Mouse (Mus musculus) CD4-positive, CD25-positive, alpha-beta regulatory T cell, adult 4 months (primary cell): ENCODE results near the gene Zfp385a. TPM values are rescaled to one million over a fixed set of nuclear protein-coding genes. Genes with fewer than 3 reads are reported as not detected.
A peak's percentile ranks its signal among the peaks of the same experiment; 100 is the strongest.

Experiments
- ATAC-seq: one replicate; pipeline ENCODE4 v1.8.0; 2017
- polyA plus RNA-seq, 2 experiments: library from polyadenylated mRNA; unstranded; fragments of 100-300 nt; shearing (Covaris generic); gene quantifications; one replicate each; pipeline ENCODE4 v1.2.1; 2017

Gene Zfp385a
- polyA plus RNA-seq, 2 experiments from 2014 or later, result not detected

GRCm38 (mm10) chr15:103305792-103306645 lies 33.9 kb downstream of the Zfp385a start:
- no peak for ATAC-seq

- ATAC-seq, result peak; percentile 95
Measured at GRCm38 (mm10) chr15:103305070-103305678, 34.7 kb downstream of the Zfp385a start.

- no peak for ATAC-seq
Measured at GRCm38 (mm10) chr15:103304616-103304969, 35.3 kb downstream of the Zfp385a start.

- ATAC-seq, result no peak
Measured at GRCm38 (mm10) chr15:103303916-103304615, 35.8 kb downstream of the Zfp385a start.

- ATAC-seq, result no peak
Measured at GRCm38 (mm10) chr15:103302341-103303021, 37.4 kb downstream of the Zfp385a start.

- no peak for ATAC-seq
Measured at GRCm38 (mm10) chr15:103301547-103302340, 38.1 kb downstream of the Zfp385a start.

- no peak for ATAC-seq
Measured at GRCm38 (mm10) chr15:103301046-103301445, 38.8 kb downstream of the Zfp385a start.

GRCm38 (mm10) chr15:103300560-103300959 lies 39.3 kb downstream of the Zfp385a start:
- ATAC-seq, result no peak

- ATAC-seq, result no peak
Measured at GRCm38 (mm10) chr15:103300067-103300471, 39.8 kb downstream of the Zfp385a start.

GRCm38 (mm10) chr15:103299644-103300043 lies 40.2 kb downstream of the Zfp385a start:
- ATAC-seq, result no peak

- no peak for ATAC-seq
Measured at GRCm38 (mm10) chr15:103298861-103299616, 40.9 kb downstream of the Zfp385a start.

- ATAC-seq, result no peak
Measured at GRCm38 (mm10) chr15:103298026-103298425, 41.9 kb downstream of the Zfp385a start.

GRCm38 (mm10) chr15:103297313-103297712 lies 42.6 kb downstream of the Zfp385a start:
- ATAC-seq, result no peak

GRCm38 (mm10) chr15:103295851-103296250 lies 44.0 kb downstream of the Zfp385a start:
- no peak for ATAC-seq

- no peak for ATAC-seq
Measured at GRCm38 (mm10) chr15:103294649-103295048, 45.2 kb downstream of the Zfp385a start.

- ATAC-seq, result no peak
Measured at GRCm38 (mm10) chr15:103293375-103293774, 46.5 kb downstream of the Zfp385a start.

GRCm38 (mm10) chr15:103292673-103293345 lies 47.1 kb downstream of the Zfp385a start:
- ATAC-seq, result no peak

GRCm38 (mm10) chr15:103290843-103291242 lies 49.0 kb downstream of the Zfp385a start:
- no peak for ATAC-seq

- ATAC-seq, result no peak
Measured at GRCm38 (mm10) chr15:103290417-103290816, 49.5 kb downstream of the Zfp385a start.

- no peak for ATAC-seq
Measured at GRCm38 (mm10) chr15:103289600-103289999, 50.3 kb downstream of the Zfp385a start.
